Mouse (Mus musculus) midbrain, embryonic 14.5 days (tissue): ENCODE data around the gene Psmg1. TPM values are rescaled to one million over a fixed set of nuclear protein-coding genes. Genes with fewer than 3 reads are reported as not detected.
A peak's percentile ranks its signal among the peaks of the same experiment; 100 is the strongest.
"Not testable (repeated sequence)": the region's sequence is repeated elsewhere in the genome, so short reads cannot be mapped to it uniquely, and the experiment has no call there.

Source experiments
- ATAC-seq: fragments of 200-750 bp; cut with Nextera tagmentation; 2 replicates; pipeline ENCODE4 v1.8.0; 2017; ENCODE audit warnings: moderate number of reproducible peaks, moderate library complexity; ENCODE audit not compliant: low FRiP score, low TSS enrichment
- DNase-seq: peaks from one replicate; pipeline ENCODE4 v3.0.0-alpha.2; 2015
- H3K27ac ChIP-seq: fragments of 300-500 bp; sonication (generic); replicated peaks from 2 replicates; pipeline ENCODE4 v1.5.1; 2014; ENCODE audit warnings: mild to moderate bottlenecking, low read depth, low read length, moderate library complexity
- H3K27me3 ChIP-seq: fragments of 300-500 bp; sonication (generic); 2 replicates; pipeline ENCODE4 v1.6.1; 2014; ENCODE audit warnings: low read length, control low read depth, mixed read lengths; ENCODE audit not compliant: control insufficient read depth, insufficient read depth
- H3K36me3 ChIP-seq: fragments of 300-500 bp; sonication (generic); 2 replicates; pipeline ENCODE4 v1.6.1; 2014; ENCODE audit warnings: low read length, control low read depth; ENCODE audit not compliant: control insufficient read depth, insufficient read depth
- H3K4me1 ChIP-seq: fragments of 300-500 bp; sonication (generic); 2 replicates; pipeline ENCODE4 v1.6.1; 2014; ENCODE audit warnings: mild to moderate bottlenecking, antibody characterized with exemption, low read length, control low read depth; ENCODE audit not compliant: control insufficient read depth, insufficient read depth
- H3K4me2 ChIP-seq: fragments of 300-500 bp; sonication (generic); 2 replicates; pipeline ENCODE4 v1.6.1; 2014; ENCODE audit warnings: mild to moderate bottlenecking, low read length, moderate library complexity
- H3K4me3 ChIP-seq: fragments of 300-500 bp; sonication (generic); replicated peaks from 2 replicates; pipeline ENCODE4 v1.5.1; 2014; ENCODE audit warnings: low read depth, low read length
- H3K9ac ChIP-seq: fragments of 300-500 bp; sonication (generic); replicated peaks from 2 replicates; pipeline ENCODE4 v1.6.1; 2014; ENCODE audit warnings: mild to moderate bottlenecking, low read length, moderate library complexity
- H3K9me3 ChIP-seq: fragments of 300-500 bp; sonication (generic); 2 replicates; pipeline ENCODE4 v1.6.1; 2016; ENCODE audit warnings: low read length, control low read depth, mixed read lengths; ENCODE audit not compliant: control insufficient read depth
- WGBS: fragments of 180-500 bp; shearing (Covaris S2); extraction: QIAGEN DNeasy Blood & Tissue Kit; methylation state at CpG from one replicate; pipeline ENCODE4 v1.1.7; 2014; 5-methylcytosine and 5-hydroxymethylcytosine counted together
- polyA plus RNA-seq: library from polyadenylated mRNA; unstranded; fragments of >200 nt; fragmentation: Nextera tagmentation; extraction: Ambion mirVana; gene quantifications from 2 replicates; pipeline ENCODE4 v1.2.1, GENCODE M21; 2014

The Psmg1 gene
- polyA plus RNA-seq, 1 experiment from 2014 or later: 59.8 TPM

DNA sequence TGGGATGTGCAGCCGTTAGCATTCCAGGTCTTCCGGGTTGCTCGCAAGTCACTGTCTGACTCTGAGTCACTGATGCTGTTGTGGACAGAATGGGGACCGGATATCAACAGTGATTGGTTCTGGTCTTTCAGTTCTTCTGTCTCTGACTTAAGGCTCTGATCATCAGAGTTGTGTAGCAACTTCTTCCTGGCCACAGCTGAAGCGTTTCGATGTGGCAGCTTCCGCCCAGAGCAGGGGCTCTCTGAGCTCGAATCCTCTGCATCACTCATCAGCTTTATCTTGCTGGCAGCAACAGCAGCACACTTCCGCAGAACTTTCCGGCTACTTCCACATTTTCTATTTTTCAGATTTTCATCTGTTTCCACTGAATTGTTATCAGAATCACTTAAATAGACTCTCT, 18.4 kb upstream of the Psmg1 start:
- DNase-seq, H3K9me3 ChIP-seq, H3K4me2 ChIP-seq, H3K4me3 ChIP-seq, ATAC-seq, H3K4me1 ChIP-seq, H3K9ac ChIP-seq, H3K27ac ChIP-seq, H3K27me3 ChIP-seq: not testable (repeated sequence)
- H3K36me3 ChIP-seq: peaks cover 30% of the 10 kb centered on the region
- no CpG with 5 or more reads among the region's 10 CpGs for WGBS

- not testable (repeated sequence) for H3K9me3 ChIP-seq, H3K4me2 ChIP-seq, ATAC-seq, H3K27ac ChIP-seq, H3K4me3 ChIP-seq, H3K27me3 ChIP-seq, DNase-seq, H3K4me1 ChIP-seq, H3K9ac ChIP-seq
- H3K36me3 ChIP-seq: peaks cover 48% of the 10 kb centered on the region
- WGBS: no CpG with 5 or more reads among the region's 10 CpGs
Measured at GRCm38 (mm10) chr16:96004278-96004677, 13.5 kb upstream of the Psmg1 start.

DNA sequence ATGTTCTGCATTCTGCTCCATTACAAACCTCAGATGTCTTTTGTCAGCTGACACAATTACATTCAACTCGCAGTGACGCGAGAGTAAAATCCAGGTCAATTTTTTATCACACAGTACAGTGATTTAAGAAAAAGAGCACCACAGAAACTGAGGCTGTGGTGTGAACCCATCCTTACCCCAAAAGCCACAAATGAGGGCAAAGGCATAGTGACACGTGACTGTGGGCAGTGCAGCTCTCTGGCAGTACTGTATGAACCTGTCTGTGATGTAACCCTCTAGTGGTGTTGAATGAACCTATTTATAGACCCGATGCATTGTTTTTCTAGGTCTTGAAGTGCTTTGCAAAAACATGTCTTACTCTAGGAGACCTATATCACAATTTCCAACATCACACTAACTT, 8.5 kb upstream of the Psmg1 start:
- Histone ChIP-seq H3K9me3 (no peaks in the 10 kb centered on the region), H3K4me2 (no peak overlapping the region), H3K27ac (no peak overlapping the region), H3K9ac (no peak overlapping the region), H3K4me3 (no peak overlapping the region), H3K4me1 (no peaks in the 10 kb centered on the region), H3K27me3 (no peaks in the 10 kb centered on the region), H3K36me3 (peaks cover 72% of the 10 kb centered on the region)
- DNase-seq (no peak), ATAC-seq (no peak)
- 93% methylated on average over 5 of the region's 5 CpGs for WGBS

DNA sequence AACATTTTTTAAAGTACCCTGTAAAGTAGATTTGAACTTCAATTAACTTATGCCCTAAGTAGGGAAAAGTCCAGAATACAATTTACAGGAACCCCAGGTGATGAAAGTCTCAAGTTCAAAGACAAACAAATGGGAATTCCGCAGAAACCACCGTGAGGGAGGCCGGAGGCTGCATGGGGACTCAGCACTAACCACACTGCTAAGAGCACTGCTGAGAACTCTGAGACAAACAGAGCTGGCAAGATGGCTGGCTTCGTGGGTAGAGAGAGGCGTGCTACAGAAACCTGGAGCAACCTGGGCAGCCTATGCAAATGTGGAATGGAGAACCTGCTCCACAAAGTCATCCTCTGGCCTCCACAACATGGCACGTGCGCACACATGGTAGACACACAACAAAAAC, 5.4 kb upstream of the Psmg1 start:
- ATAC-seq: no peak
- WGBS: 93% methylated on average over 7 of the region's 7 CpGs
- DNase-seq: no peak
- H3K27ac ChIP-seq: no peak overlapping the region
- 0 out of 2 replicates have a peak, but pooled peaks cover 6% of the 10 kb centered on the region for H3K4me1 ChIP-seq
- H3K4me2 ChIP-seq: no peak overlapping the region
- no peaks in the 10 kb centered on the region for H3K9me3 ChIP-seq
- no peak overlapping the region for H3K4me3 ChIP-seq
- no peak overlapping the region for H3K9ac ChIP-seq
- H3K27me3 ChIP-seq: no peaks in the 10 kb centered on the region
- H3K36me3 ChIP-seq: peaks cover 67% of the 10 kb centered on the region

DNA sequence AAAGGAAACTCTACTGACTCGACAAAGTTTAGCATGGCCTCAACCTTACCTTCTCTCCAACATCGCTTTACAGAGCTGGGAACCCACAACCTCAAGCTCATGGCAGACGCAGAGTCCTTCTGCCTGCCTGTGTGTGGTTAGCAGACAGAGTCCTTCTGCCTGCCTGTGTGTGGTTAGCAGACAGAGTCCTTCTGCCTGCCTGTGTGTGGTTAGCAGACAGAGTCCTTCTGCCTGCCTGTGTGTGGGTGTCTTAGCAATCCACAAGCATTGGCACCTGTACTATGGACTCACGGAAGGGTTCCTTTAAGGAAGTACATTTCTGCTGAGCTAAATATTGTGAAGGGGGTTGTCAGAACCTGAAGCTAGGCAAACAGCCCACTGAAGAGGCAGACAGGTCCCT, 3.8 kb upstream of the Psmg1 start:
- not testable (repeated sequence) for H3K4me1 ChIP-seq, ATAC-seq, H3K27ac ChIP-seq, H3K27me3 ChIP-seq, DNase-seq, H3K4me3 ChIP-seq, H3K9me3 ChIP-seq, H3K4me2 ChIP-seq, H3K9ac ChIP-seq
- 92% methylated on average over 4 of the region's 4 CpGs for whole genome bisulfite sequencing
- H3K36me3 ChIP-seq: peaks cover 53% of the 10 kb centered on the region

DNA sequence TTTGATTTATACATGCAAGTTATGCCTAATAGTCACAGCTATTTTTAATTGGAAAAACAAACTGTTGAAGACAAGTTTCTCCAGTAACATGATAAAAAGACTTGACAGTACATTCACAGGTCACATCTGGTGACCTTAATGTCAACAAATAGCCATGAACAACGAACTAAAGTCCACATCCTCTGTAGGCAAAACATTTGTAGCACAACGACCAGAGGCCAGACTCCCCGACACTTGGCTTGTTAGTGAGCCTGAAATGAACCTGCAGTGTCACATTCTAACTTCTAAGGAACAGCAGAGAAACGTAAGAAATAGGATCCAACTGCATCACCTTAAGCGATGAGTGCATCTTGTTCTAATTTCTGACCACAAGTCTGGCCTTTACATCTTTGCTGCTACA, 1.8 kb upstream of the Psmg1 start:
- no peak for ATAC-seq
- no peaks in the 10 kb centered on the region for H3K27me3 ChIP-seq
- H3K4me3 ChIP-seq: no peak overlapping the region
- WGBS: 86% methylated on average over 5 of the region's 5 CpGs
- H3K27ac ChIP-seq: no peak overlapping the region
- H3K9ac ChIP-seq: no peak overlapping the region
- peaks cover 9% of the 10 kb centered on the region for H3K4me1 ChIP-seq
- H3K4me2 ChIP-seq: no peak overlapping the region
- H3K9me3 ChIP-seq: no peaks in the 10 kb centered on the region
- H3K36me3 ChIP-seq: peaks cover 44% of the 10 kb centered on the region
- no peak for DNase-seq

GRCm38 (mm10) chr16:95991122-95991900, 551 bp upstream of the Psmg1 start:
- peak; percentile 30 for DNase-seq
- WGBS: 7% methylated on average over 10 of the region's 10 CpGs
- peak overlapping the region; percentile 86 for H3K27ac ChIP-seq

DNA sequence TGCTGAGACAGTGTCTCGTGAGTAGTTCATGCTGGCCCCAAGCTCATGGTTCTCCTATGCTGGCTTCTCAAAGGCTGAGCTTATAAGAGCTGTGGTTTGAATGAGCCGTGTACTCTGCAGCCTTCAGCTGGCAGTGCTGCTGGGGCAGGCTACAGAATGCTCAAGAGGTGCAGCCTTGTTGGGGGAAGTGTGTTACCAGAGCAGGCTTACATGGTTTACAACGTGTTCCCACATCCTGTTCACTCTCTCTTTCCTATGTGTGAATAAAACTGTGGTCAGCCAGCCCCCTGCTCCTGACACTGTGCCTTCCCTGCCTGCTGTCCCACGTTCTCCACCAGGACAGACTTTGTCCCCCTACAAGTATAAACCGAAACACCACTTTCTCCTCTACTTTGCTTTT, 5.8 kb downstream of the Psmg1 start:
- DNase-seq: no peak
- H3K36me3 ChIP-seq: peaks cover 51% of the 10 kb centered on the region
- no peak overlapping the region for H3K9ac ChIP-seq
- no peaks in the 10 kb centered on the region for H3K27me3 ChIP-seq
- no peak overlapping the region for H3K27ac ChIP-seq
- H3K9me3 ChIP-seq: no peaks in the 10 kb centered on the region
- peaks cover 2% of the 10 kb centered on the region for H3K4me1 ChIP-seq
- ATAC-seq: no peak
- 91% methylated on average over 5 of the region's 5 CpGs for WGBS
- no peak overlapping the region for H3K4me3 ChIP-seq
- no peak overlapping the region for H3K4me2 ChIP-seq

More at GRCm38 (mm10) chr16:95991122-95991900, 551 bp upstream of the Psmg1 start:
- peaks cover 41% of the 10 kb centered on the region for H3K36me3 ChIP-seq
- H3K4me2 ChIP-seq: peak overlapping the region; percentile 74
- H3K27me3 ChIP-seq: no peaks in the 10 kb centered on the region
- H3K9ac ChIP-seq: peak overlapping the region; percentile 69
- peak overlapping the region; percentile 76 for H3K4me3 ChIP-seq
- H3K9me3 ChIP-seq: no peaks in the 10 kb centered on the region
- no peak for ATAC-seq
- peaks cover 9% of the 10 kb centered on the region for H3K4me1 ChIP-seq

DNA sequence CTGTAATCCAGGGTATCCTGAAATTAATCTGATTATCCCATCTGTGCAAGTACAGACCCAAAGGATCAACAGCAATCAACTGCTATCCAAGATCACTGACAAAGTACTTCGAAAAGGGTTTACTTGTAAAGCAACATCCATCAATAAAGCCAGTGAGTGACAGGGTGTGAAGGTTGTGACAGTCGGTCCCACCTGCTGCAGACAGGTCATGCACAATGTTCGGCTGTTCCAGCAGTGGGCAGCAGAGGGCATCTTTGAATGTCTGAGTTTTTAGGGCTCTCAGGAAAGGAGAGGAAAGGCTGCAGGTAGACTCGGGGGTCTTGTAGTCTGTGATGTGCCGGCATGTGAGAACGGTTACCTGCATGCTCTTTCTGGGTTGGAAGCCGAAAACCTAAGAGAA, 7.2 kb downstream of the Psmg1 start:
- DNase-seq (peak; percentile 46), ATAC-seq (no peak)
- H3K9ac ChIP-seq: no peak overlapping the region
- no peaks in the 10 kb centered on the region for H3K27me3 ChIP-seq
- H3K4me1 ChIP-seq: no peaks in the 10 kb centered on the region
- H3K36me3 ChIP-seq: peaks cover 61% of the 10 kb centered on the region
- H3K27ac ChIP-seq: no peak overlapping the region
- no peak overlapping the region for H3K4me2 ChIP-seq
- no peaks in the 10 kb centered on the region for H3K9me3 ChIP-seq
- H3K4me3 ChIP-seq: no peak overlapping the region
- WGBS: 87% methylated on average over 7 of the region's 7 CpGs
